Mouse (Mus musculus) testis, postnatal 10 days (tissue): ENCODE results near the gene Oaz2.

Experiments
- DNase-seq: peaks from one replicate; pipeline ENCODE4 v3.0.0; 2021; ENCODE audit warnings: low spot score

Gene Oaz2

GRCm38 (mm10) chr9:65667701-65668100, at the start of gene Oaz2:
Oaz2 (plus strand) TSS chr9:65668001.
- no peak for DNase-seq

- DNase-seq, result no peak
These were observed 48.5 kb upstream of the Oaz2 start for GRCm38 (mm10) chr9:65619311-65619710.

- DNase-seq, result no peak
These were observed 46.6 kb upstream of the Oaz2 start for GRCm38 (mm10) chr9:65621196-65621595.

DNA sequence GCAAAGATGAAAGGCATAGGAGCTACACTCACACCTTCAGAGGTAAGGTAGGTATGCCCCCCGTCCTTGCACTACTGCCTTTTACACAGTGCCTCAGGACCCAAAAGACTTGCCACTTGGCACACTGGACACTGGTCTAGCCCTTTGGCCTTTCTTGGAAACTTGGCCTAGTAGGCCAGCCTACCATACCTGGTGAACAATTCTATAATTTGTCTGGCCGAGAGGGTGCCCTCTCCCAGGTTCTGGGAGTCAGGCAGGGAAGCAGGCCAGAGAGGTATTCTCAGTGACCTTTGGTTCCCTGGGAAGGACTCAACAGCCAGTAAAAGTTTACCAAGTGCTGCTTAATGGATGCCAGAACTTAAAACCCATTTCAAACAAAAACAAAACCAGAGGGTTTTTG, 46.1 kb upstream of the Oaz2 start:
- DNase-seq, result no peak

DNA sequence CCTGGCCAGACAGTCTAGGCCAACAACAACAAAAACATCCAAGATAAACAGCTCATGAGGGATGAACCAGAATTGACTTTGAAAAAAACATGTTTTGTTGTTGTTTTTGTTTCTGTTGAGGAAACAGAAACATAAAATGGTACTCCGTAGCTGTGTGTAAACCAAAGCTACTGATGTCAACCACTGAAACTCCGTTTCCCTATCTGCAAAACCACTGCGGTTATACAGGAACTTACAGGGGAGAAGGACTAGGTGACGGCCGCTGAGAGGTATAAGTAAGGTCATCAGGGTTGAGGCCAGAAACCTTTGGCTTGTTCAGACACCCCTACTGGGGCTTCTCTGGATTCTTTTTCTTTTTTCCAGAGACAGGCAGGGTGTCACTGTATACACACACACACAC, 45.0 kb upstream of the Oaz2 start:
- no peak for DNase-seq

DNA sequence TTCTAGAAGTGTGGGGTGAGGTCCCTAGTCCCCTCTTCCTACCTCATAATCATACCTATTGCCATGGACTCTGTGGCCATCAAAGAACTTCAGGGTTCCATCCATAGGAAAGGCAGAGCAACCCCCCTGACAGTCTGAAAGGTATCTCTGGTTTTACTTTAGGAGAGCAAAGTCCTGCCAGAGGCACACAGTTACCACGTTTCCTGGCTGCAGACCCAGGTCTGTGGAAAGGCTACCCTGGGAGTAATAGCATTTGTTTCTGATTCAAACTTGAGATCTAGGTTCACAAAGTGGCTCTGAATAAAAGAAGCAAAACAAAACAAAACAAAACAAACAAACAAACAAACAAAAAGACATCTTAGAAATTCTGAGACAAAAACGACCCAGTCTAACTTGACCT, 43.5 kb upstream of the Oaz2 start:
- DNase-seq, result no peak

DNA sequence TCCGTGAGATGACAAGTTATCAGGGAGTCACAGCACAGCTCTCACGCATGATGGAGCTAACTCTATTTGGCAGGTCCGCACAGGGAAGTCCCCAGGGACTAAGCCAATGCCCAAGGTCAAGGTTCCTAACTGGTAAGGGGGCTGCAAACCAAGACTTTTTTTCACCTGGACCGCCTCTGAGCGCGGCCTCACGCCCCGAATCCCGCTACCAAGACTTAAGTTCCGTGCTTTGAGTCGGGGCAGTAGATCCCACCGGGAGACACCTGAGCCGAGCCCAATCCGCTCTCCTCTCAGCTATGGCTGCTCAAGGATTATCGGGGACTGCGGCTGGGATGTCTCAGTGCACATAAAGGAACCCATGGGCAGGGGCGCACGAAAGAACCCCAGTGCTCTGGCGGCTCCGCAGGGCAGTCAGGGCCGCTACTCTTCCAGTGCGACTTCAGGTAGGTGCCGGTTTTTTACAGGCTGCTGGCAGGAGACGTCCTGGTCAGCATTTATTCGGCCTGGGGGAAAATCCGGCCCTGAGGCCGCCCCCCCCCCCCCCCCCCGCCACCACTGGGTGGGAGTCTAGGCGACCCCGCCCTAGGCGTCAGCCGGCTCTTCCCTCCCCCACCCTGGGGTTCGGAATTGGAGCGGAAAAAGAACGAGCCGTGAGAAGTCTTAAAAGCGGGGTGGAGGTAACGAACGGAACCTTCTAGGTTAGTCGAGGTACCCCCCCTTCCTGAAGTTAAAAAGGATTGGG, 38.6 kb upstream of the Oaz2 start, which contains the start of gene Rbpms2:
Gene Rbpms2 (plus strand): TSS at position 624 of the 742 bp plus-strand sequence.
- peak; percentile 70 for DNase-seq

- DNase-seq, result peak; percentile 78
These were observed 37.8 kb upstream of the Oaz2 start for GRCm38 (mm10) chr9:65629767-65630630.

- DNase-seq, result peak; percentile 77
These were observed 37.0 kb upstream of the Oaz2 start for GRCm38 (mm10) chr9:65630631-65631353.

- no peak for DNase-seq
These were observed 36.3 kb upstream of the Oaz2 start for GRCm38 (mm10) chr9:65631354-65632021.

DNA sequence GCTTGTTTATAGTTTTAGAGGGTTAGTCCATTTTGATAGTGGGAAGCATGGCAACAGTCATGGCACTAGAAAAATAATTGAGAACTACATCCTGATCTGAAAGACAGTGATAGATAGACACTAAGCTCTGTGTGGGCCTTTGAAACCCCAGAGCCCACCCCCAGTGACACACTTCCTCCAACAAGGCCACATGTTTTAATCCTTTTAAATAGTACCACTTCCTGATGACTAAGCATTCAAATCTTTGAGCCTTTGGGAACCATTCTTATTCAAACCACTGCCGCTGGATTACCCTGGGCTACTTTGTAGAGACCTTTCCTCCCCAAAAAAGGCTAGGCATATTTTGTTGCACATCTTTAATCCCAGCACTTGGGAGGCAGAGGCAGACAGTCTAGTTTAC, 32.0 kb upstream of the Oaz2 start:
- no peak for DNase-seq

- no peak for DNase-seq
These were observed 30.9 kb upstream of the Oaz2 start for GRCm38 (mm10) chr9:65636926-65637325.

- DNase-seq, result no peak
These were observed 28.7 kb upstream of the Oaz2 start for GRCm38 (mm10) chr9:65639065-65639464.

DNA sequence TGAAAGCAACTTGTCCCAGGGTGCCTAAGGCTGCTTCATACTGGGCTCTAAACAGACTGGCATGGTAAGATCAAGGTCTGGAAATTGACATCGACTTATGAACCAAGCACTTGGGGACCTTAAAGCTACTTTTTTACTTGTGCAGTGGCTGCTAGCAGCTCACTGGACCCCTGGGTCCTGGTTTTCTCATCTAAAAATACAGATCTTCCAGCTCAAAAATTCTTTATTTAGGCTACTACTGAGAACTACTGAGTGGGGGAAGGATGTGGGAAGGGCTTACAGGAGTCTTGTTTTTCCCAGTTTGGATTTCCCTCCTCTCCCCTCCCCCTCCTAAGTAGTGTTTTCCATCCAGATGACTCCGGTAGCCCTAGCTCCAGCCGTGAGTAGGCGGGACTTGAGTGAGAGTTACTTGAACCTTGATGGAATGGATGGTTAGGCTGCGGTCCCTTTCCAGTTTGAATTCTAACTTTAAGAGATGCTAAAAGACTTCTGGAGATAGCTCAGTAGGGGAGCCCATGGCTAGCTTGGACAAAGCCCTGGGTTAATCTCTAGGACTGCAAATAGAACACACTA, 26.9 kb upstream of the Oaz2 start:
- DNase-seq, result no peak

GRCm38 (mm10) chr9:65641446-65642052, 26.3 kb upstream of the Oaz2 start:
- no peak for DNase-seq

- no peak for DNase-seq
These were observed 25.3 kb upstream of the Oaz2 start for GRCm38 (mm10) chr9:65642546-65642945.

DNA sequence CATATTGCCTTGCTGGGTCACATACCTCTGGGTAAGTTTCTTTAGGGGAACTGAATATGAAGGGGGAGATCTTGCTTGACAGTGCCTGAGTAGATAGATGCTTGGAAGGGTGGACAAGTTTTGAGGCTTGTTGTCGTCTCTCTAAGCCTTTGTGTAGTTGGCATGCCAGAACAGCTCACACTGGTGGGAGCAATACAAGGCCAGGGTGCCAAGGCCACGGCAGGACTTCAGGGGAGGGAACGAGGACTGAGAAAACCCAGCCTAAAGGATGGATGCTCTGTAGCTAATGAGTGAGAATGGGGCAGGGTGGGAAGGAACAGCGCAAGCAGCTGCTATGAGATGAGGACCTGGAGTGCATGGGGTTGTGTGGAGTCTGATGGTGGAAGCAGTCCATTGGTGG, 22.8 kb upstream of the Oaz2 start:
- no peak for DNase-seq

- DNase-seq, result no peak
These were observed 21.8 kb upstream of the Oaz2 start for GRCm38 (mm10) chr9:65645984-65646383.

- DNase-seq, result no peak
These were observed 21.0 kb upstream of the Oaz2 start for GRCm38 (mm10) chr9:65646782-65647181.

GRCm38 (mm10) chr9:65648730-65649129, 19.1 kb upstream of the Oaz2 start:
- peak; percentile 54 for DNase-seq

- DNase-seq, result no peak
These were observed 17.8 kb upstream of the Oaz2 start for GRCm38 (mm10) chr9:65649997-65650396.
